Mouse (Mus musculus) lung, postnatal 0 days (tissue): Measurements from ENCODE around the gene Gm6899.

ENCODE experiments used
- CTCF ChIP-seq: IDR thresholded peaks from 2 replicates; pipeline ENCODE4 v1.5.1; 2016; ENCODE audit warnings: antibody characterized with exemption, mild to moderate bottlenecking
- EP300 ChIP-seq: IDR thresholded peaks from 2 replicates; pipeline ENCODE4 v1.6.1; 2016; ENCODE audit warnings: antibody characterized with exemption, mild to moderate bottlenecking, control low read depth

GRCm38 (mm10) chr11:26594487-26594886 lies 1.4 kb downstream of the Gm6899 start:
- TF ChIP-seq CTCF = no peak
- no peak for TF ChIP-seq EP300
